Mouse (Mus musculus) lung, postnatal 0 days (tissue): ENCODE measurements around the gene Sf3b2. TPM values are rescaled to one million over a fixed set of nuclear protein-coding genes. Genes with fewer than 3 reads are reported as not detected.

Source experiments
- ATAC-seq: fragments of 200-750 bp; cut with Nextera tagmentation; 2 replicates; pipeline ENCODE4 v1.8.0; 2017; ENCODE audit warnings: moderate library complexity
- DNase-seq: peaks from one replicate; pipeline ENCODE4 v3.0.0-alpha.2; 2016; ENCODE audit warnings: low spot score
- H3K27ac ChIP-seq: fragments of 300-500 bp; sonication (generic); 2 replicates; pipeline ENCODE4 v1.5.1; 2014; ENCODE audit warnings: antibody characterized with exemption, mild to moderate bottlenecking, low read length, mixed read lengths
- H3K27me3 ChIP-seq: fragments of 300-500 bp; sonication (generic); replicated peaks from 2 replicates; pipeline ENCODE4 v1.6.1; 2014; ENCODE audit warnings: low read length, mixed read lengths; ENCODE audit not compliant: insufficient read depth
- H3K36me3 ChIP-seq: fragments of 300-500 bp; sonication (generic); 2 replicates; pipeline ENCODE4 v1.6.1; 2014; ENCODE audit warnings: low read length, mixed read lengths; ENCODE audit not compliant: insufficient read depth
- H3K4me1 ChIP-seq: fragments of 300-500 bp; sonication (generic); 2 replicates; pipeline ENCODE4 v1.6.1; 2014; ENCODE audit warnings: antibody characterized with exemption, low read depth, low read length, mixed read lengths; ENCODE audit not compliant: insufficient read depth
- H3K4me2 ChIP-seq: fragments of 300-500 bp; sonication (generic); replicated peaks from 2 replicates; pipeline ENCODE4 v1.6.1; 2014; ENCODE audit warnings: low read depth, mild to moderate bottlenecking, low read length, moderate library complexity, mixed read lengths
- H3K4me3 ChIP-seq: fragments of 300-500 bp; sonication (generic); 2 replicates; pipeline ENCODE4 v1.5.1; 2014; ENCODE audit warnings: low read depth, low read length
- H3K9ac ChIP-seq: fragments of 300-500 bp; sonication (generic); replicated peaks from 2 replicates; pipeline ENCODE4 v1.6.1; 2014; ENCODE audit warnings: low read depth, mild to moderate bottlenecking
- H3K9me3 ChIP-seq: fragments of 300-500 bp; sonication (generic); 2 replicates; pipeline ENCODE4 v1.6.1; 2016; ENCODE audit warnings: low read length, mixed read lengths
- CTCF ChIP-seq: IDR thresholded peaks from 2 replicates; pipeline ENCODE4 v1.5.1; 2016; ENCODE audit warnings: antibody characterized with exemption, mild to moderate bottlenecking
- EP300 ChIP-seq: IDR thresholded peaks from 2 replicates; pipeline ENCODE4 v1.6.1; 2016; ENCODE audit warnings: antibody characterized with exemption, mild to moderate bottlenecking, control low read depth
- WGBS: fragments of 180-500 bp; shearing (Covaris S2); extraction: QIAGEN DNeasy Blood & Tissue Kit; methylation state at CpG from one replicate; pipeline ENCODE4 v1.1.7; 2014; 5-methylcytosine and 5-hydroxymethylcytosine counted together
- polyA plus RNA-seq: library from polyadenylated mRNA; unstranded; fragments of >200 nt; fragmentation: Nextera tagmentation; extraction: Ambion mirVana; gene quantifications from 2 replicates; pipeline ENCODE4 v1.2.1, GENCODE M21; 2015

The Sf3b2 gene
- polyA plus RNA-seq, 1 experiment from 2014 or later: 200 TPM

DNA sequence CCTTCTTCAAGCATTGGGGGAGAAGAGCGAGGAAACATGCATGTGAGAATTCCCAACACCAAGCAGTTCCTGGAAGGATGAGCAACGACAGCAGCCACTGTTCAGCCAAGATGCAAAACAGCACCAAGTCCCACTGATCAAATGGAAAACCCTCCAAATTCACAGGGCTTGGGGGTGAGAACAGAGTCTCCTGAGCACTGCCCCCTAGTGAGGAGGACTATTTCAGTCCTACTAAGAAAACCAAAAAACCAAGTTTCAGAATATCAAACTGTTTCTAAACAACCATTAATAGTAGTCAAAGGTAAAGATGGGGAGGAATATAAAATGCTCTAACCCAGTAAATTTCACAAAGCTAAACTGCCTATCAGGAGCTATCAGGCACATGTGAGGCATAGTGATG is 18.7 kb downstream of the Sf3b2 start:
- H3K4me1 ChIP-seq: peaks cover 10% of the 10 kb centered on the region; the same call in 1 of the 2 replicates
- H3K4me3 ChIP-seq: no peak overlapping the region
- ATAC-seq: no peak
- H3K4me2 ChIP-seq: no peak overlapping the region
- H3K36me3 ChIP-seq: peaks cover 24% of the 10 kb centered on the region
- no peak overlapping the region for H3K27ac ChIP-seq
- 81% methylated on average over 2 of the region's 2 CpGs for WGBS
- no peak for DNase-seq
- peak; percentile 27 for TF ChIP-seq CTCF
- no peak for TF ChIP-seq EP300
- no peaks in the 10 kb centered on the region for H3K27me3 ChIP-seq
- no peak overlapping the region for H3K9ac ChIP-seq
- H3K9me3 ChIP-seq: no peaks in the 10 kb centered on the region

- Histone ChIP-seq H3K9me3 (no peaks in the 10 kb centered on the region), H3K36me3 (peaks cover 24% of the 10 kb centered on the region), H3K4me3 (no peak overlapping the region), H3K9ac (no peak overlapping the region), H3K27ac (no peak overlapping the region), H3K4me1 (peaks cover 10% of the 10 kb centered on the region; the same call in 1 of the 2 replicates), H3K27me3 (no peaks in the 10 kb centered on the region), H3K4me2 (no peak overlapping the region)
- DNase-seq (no peak), ATAC-seq (no peak)
- TF ChIP-seq CTCF (no peak), EP300 (no peak)
- WGBS: 85% methylated on average over 5 of the region's 5 CpGs
Measured at GRCm38 (mm10) chr19:5275736-5276135, 19.5 kb downstream of the Sf3b2 start.

DNA sequence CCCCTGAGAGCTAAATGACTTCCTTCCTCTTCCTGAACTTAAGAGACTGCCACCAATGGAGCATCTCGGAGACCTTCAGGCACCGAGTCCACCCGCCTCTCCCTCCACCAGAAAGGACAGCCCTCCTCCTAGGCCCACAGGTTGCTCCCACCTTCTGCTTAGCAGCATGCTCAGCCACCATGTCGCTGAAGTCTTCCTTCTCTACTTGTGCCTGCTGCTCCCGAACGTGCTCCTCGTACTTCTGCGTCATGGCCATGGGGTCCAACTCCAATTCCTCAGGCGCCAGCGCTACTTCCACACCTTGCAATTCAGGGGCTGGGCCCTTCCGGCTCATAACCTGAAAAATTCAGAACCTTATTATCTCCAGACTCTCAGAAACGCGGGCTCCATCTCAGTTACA is 20.6 kb downstream of the Sf3b2 start:
- no peak overlapping the region for H3K9ac ChIP-seq
- H3K4me1 ChIP-seq: peaks cover 10% of the 10 kb centered on the region; the same call in 1 of the 2 replicates
- no peak overlapping the region for H3K4me2 ChIP-seq
- ATAC-seq (no peak), DNase-seq (no peak)
- TF ChIP-seq EP300 (no peak), CTCF (no peak)
- WGBS: 85% methylated on average over 13 of the region's 13 CpGs
- H3K27me3 ChIP-seq: no peaks in the 10 kb centered on the region
- no peaks in the 10 kb centered on the region for H3K9me3 ChIP-seq
- peaks cover 20% of the 10 kb centered on the region for H3K36me3 ChIP-seq
- H3K4me3 ChIP-seq: no peak overlapping the region
- peak overlapping the region; percentile 90 for H3K27ac ChIP-seq

DNA sequence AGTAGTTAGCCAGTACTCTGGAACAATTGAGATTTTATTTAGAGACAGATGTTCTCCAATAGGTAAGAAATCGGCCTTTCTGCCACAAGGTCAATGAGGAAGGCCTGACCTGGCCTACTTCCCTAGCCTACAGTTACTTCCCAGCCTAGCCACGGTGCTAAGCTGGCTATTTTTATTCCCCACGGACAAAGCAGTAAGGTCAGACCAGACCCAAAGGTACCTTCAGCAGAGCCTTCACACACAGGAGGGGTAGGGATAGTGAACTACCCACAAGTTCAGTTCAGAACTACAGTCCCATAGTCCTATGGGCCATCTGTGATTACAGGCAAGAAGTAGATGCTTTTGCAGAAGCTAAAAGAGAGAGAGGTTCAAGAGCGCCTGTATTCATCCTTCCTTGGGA is 21.3 kb downstream of the Sf3b2 start:
- H3K9me3 ChIP-seq: no peaks in the 10 kb centered on the region

GRCm38 (mm10) chr19:5272801-5273733 is 22.2 kb downstream of the Sf3b2 start, which contains the start of gene Pacs1:
TSS of gene Pacs1 (minus strand) at chr19:5273119.
- ATAC-seq (peak; percentile 93), DNase-seq (peak; percentile 93)
- 2% methylated on average over 47 of the region's 97 CpGs for WGBS
- H3K9me3 ChIP-seq: no peaks in the 10 kb centered on the region
- H3K4me2 ChIP-seq: peak within 1 kb of the TSS; percentile 97
- peak within 1 kb of the TSS; percentile 90 for H3K27ac ChIP-seq
- peak within 1 kb of the TSS; percentile 83 for H3K9ac ChIP-seq
- H3K4me3 ChIP-seq: peak within 1 kb of the TSS; percentile 86
- H3K27me3 ChIP-seq: no peaks in the 10 kb centered on the region
- peaks cover 8% of the 10 kb centered on the region; the same call in 1 of the 2 replicates for H3K36me3 ChIP-seq
- peaks cover 10% of the 10 kb centered on the region; the same call in 1 of the 2 replicates for H3K4me1 ChIP-seq
- TF ChIP-seq EP300 (peak; percentile 52), CTCF (no peak)

More for the DNA sequence above, 21.3 kb downstream of the Sf3b2 start:
- ATAC-seq: no peak
- no peaks in the 10 kb centered on the region for H3K27me3 ChIP-seq
- no peak for DNase-seq
- no peak overlapping the region for H3K4me3 ChIP-seq
- peaks cover 13% of the 10 kb centered on the region for H3K36me3 ChIP-seq
- TF ChIP-seq EP300 (no peak), CTCF (no peak)
- peak overlapping the region; percentile 90 for H3K27ac ChIP-seq
- 48% methylated on average over 4 of the region's 4 CpGs for WGBS
- H3K9ac ChIP-seq: 0 out of 2 replicates have a peak overlapping the region, but pooled peaks have one; percentile 36
- 0 out of 2 replicates have a peak overlapping the region, but pooled peaks have one; percentile 97 for H3K4me2 ChIP-seq
- H3K4me1 ChIP-seq: peaks cover 10% of the 10 kb centered on the region; the same call in 1 of the 2 replicates

DNA sequence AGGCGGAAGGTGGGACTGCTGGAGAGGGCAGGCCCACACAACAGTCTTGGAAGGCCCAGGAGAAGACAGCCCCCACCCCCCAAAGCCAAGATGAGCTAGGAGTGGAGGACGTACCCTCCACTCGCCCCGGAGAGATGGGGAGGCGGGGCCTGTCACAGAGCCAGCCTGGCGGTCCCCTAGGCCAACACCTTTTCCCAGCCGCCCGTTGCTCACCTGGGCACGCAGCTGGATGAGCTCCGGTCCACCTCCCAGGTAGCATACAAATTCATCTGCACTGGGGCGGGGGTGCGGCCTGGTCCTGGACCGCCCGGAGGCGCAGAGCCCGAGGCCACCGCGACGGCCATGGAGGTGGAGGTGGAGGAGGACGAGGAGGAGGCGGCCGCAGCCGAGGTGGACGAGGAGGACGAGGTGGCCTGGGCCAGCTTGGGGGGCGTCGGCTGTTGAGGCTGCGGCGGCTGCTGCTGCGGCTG is 22.9 kb downstream of the Sf3b2 start:
- peak; percentile 36 for DNase-seq
- peak overlapping the region; percentile 90 for H3K27ac ChIP-seq
- H3K4me2 ChIP-seq: peak overlapping the region; percentile 97
- peak; percentile 27 for ATAC-seq
- H3K4me3 ChIP-seq: peak overlapping the region; percentile 86
- H3K4me1 ChIP-seq: peaks cover 10% of the 10 kb centered on the region; the same call in 1 of the 2 replicates
- no peaks in the 10 kb centered on the region for H3K9me3 ChIP-seq
- H3K27me3 ChIP-seq: no peaks in the 10 kb centered on the region
- H3K9ac ChIP-seq: peak overlapping the region; percentile 83
- TF ChIP-seq CTCF (0 out of 2 replicates have a peak, but pooled peaks have one; percentile 3), EP300 (no peak)
- WGBS: under 1% methylated on average over 11 of the region's 30 CpGs
- peaks cover 8% of the 10 kb centered on the region; the same call in 1 of the 2 replicates for H3K36me3 ChIP-seq
